Mouse (Mus musculus): ENCODE measurements around the gene Nfic.

Gene Nfic

GRCm38 (mm10) chr10:81455181-81455895 is at the start of gene Nfic:
Gene Nfic, minus strand, starts transcription at chr10:81455635.
- no peak for DNase-seq

- peak; percentile 74 to 90 for DNase-seq
These were observed 47.2 kb upstream of the Nfic start for GRCm38 (mm10) chr10:81502658-81503057.

- no peak for DNase-seq
These were observed 46.4 kb upstream of the Nfic start for GRCm38 (mm10) chr10:81501863-81502262.

- DNase-seq, result no peak
These were observed 44.6 kb upstream of the Nfic start, which contains the start of gene S1pr4 for GRCm38 (mm10) chr10:81500032-81500431. Gene S1pr4, minus strand, starts transcription at chr10:81500132.

GRCm38 (mm10) chr10:81499250-81499901 is 43.9 kb upstream of the Nfic start:
- DNase-seq, result peak in 1 of 2 experiments; percentile 48

GRCm38 (mm10) chr10:81498316-81499249 is 43.1 kb upstream of the Nfic start:
- DNase-seq, result no peak

GRCm38 (mm10) chr10:81497401-81498270 is 42.2 kb upstream of the Nfic start:
- DNase-seq, result no peak

- no peak for DNase-seq
These were observed 41.5 kb upstream of the Nfic start for GRCm38 (mm10) chr10:81496969-81497368.

- DNase-seq, result peak; percentile 98 to 99
These were observed 40.9 kb upstream of the Nfic start, which contains the start of gene Ncln for GRCm38 (mm10) chr10:81496264-81496901. Gene Ncln, minus strand, starts transcription at chr10:81496392.

- DNase-seq, result peak in 1 of 2 experiments; percentile 49
These were observed 40.3 kb upstream of the Nfic start for GRCm38 (mm10) chr10:81495616-81496263.

- DNase-seq, result no peak
These were observed 39.7 kb upstream of the Nfic start for GRCm38 (mm10) chr10:81495151-81495550.

- no peak for DNase-seq
These were observed 39.0 kb upstream of the Nfic start for GRCm38 (mm10) chr10:81494260-81495041.

GRCm38 (mm10) chr10:81493601-81494220 is 38.3 kb upstream of the Nfic start:
- DNase-seq, result no peak

GRCm38 (mm10) chr10:81492606-81493240 is 37.3 kb upstream of the Nfic start:
- DNase-seq, result no peak

GRCm38 (mm10) chr10:81491018-81491417 is 35.6 kb upstream of the Nfic start:
- no peak for DNase-seq

- no peak for DNase-seq
These were observed 34.5 kb upstream of the Nfic start for GRCm38 (mm10) chr10:81489941-81490340.

- no peak for DNase-seq
These were observed 32.6 kb upstream of the Nfic start for GRCm38 (mm10) chr10:81488081-81488480.

- no peak for DNase-seq
These were observed 31.1 kb upstream of the Nfic start for GRCm38 (mm10) chr10:81486496-81486895.

- no peak for DNase-seq
These were observed 30.1 kb upstream of the Nfic start for GRCm38 (mm10) chr10:81485479-81486018.
